Mouse (Mus musculus): ENCODE results near the gene Sorcs2.
A peak's percentile ranks its signal among the peaks of the same experiment; 100 is the strongest.
"Not testable (repeated sequence)": the region's sequence is repeated elsewhere in the genome, so short reads cannot be mapped to it uniquely, and the experiment has no call there.

The Sorcs2 gene

DNA sequence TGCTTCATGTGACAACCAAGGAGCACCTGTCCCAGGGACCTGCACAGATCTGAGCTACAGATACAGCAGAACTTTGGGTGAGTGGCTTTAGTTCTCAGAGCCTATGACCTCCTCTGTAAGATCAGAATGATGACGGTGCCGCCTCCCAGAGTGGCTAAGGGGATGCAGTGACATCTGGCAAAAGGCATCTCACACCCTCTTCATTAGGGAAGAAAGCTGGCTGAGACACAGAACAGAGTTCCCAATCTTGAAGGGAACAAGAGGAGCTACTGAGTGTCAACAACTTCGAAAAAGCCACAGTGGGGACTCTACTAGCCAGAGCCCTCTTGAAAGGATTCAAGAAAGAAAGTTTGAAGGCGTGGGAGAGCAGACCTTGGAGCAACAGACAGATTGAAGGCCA, 100.7 kb downstream of the Sorcs2 start:
- no peak for DNase-seq

DNA sequence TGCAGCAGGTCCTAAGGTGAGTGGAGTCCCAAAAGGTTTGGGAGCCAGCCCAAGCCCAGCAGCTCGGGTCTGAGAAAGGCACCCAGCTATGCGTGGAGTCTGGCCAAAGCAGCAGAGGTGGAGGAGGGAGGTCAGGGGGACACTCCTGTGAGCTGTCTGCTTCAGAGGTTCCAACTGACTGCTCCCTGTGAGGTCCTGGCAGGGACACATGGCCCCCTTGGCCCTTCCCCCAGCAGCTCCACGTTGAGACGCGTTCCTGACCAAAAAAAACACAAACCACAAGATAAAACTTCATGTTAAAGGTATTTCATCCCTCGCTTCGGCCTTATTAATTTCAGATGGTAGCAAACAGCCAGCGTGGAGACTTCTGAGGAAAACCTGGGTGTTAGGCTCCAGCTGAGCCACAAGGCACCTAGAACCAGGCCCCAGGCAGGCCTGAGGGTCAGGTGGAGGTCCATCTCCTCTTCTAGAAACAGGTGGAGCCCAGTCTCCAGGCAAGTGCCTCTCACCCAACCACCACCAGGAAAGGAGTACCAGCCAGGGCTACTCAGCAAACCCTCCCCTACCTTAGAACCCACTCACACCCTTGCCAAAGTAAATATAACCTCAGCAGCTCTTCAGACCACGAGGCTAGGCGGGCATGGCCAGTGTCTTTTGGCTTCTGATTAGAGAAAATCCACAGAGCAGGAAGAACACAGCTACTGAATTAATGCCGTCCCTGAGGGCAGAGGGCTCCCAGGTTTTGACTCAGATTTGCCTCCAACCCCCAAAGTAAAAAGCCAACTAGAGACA, 104.6 kb downstream of the Sorcs2 start:
- no peak for DNase-seq

DNA sequence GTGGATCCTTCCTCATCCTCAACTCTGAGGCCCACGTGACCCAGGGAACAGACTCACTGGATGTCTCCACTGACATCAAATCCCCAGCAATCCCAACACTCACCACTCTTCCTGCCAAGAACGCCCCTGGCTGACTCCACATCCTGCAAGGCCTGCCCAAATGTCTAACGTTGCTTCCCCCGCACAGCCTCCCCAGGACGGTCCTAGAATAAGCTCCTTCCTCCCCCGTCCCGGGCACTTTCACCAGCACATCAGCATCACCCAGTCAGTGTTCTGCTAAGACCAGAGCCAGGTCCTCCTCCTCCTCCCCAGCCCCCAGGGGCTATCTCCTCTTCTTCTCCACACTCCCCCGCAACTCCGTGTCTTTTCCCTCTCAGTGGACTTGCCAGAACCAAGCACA, 105.6 kb downstream of the Sorcs2 start:
- no peak for DNase-seq

DNA sequence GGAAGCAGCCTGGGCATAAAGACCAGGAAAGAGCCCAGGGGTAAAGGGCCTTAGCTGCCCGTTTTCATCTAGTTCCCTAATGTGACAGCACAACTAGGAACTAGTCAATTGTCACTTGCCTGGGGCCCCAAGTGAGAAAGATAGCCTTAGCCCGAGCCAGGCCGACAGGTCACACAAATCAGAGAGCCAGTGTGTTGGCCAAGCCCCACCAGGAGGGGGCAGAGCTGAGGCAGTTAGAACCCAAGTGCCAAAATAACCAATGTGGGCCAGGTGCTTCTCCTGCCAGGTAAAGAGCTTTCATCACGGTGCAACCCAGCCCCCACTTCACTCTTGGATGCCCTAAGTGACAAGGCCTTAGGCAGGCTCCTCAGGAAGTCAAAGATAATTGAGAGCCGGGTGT, 106.7 kb downstream of the Sorcs2 start:
- DNase-seq = peak; percentile 11 to 59

DNA sequence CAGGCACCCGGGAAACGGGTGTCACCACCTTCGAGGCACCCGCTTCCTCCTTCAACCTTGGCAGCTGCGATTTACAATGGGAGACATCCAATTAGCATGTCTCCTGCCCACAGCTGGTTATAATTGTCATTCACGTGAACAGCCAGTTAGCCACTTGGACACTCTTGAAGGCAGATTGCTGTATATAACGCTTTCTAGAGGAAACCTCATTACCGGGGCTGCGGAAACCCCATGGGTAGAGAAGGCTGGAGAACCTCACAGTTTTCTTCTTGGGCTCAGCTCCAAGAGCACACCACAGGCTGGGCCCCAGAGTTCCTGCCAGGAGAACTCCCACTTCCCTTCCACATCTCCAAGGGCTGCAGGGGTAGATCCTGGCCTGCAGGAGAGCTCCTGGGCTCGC, 112.5 kb downstream of the Sorcs2 start:
- DNase-seq = no peak

DNA sequence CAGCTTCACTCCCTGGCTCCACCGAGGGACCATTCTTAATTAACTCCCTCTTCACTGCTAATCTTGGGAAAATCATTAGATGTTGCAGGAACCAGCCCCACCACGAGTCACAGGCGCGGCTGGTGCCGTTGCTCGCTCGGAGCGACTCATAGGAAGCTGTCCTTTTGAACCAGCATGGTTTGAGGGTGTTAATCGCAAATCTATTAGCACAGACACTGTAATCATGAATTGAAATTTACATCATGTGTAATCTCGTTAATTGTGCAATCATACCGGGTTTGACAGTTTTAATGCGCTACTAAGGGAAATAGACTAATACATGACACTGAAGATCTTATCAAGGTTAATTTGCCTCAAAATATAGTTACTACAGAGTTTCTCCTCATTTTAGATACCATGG, 118.0 kb downstream of the Sorcs2 start:
- no peak for DNase-seq

DNA sequence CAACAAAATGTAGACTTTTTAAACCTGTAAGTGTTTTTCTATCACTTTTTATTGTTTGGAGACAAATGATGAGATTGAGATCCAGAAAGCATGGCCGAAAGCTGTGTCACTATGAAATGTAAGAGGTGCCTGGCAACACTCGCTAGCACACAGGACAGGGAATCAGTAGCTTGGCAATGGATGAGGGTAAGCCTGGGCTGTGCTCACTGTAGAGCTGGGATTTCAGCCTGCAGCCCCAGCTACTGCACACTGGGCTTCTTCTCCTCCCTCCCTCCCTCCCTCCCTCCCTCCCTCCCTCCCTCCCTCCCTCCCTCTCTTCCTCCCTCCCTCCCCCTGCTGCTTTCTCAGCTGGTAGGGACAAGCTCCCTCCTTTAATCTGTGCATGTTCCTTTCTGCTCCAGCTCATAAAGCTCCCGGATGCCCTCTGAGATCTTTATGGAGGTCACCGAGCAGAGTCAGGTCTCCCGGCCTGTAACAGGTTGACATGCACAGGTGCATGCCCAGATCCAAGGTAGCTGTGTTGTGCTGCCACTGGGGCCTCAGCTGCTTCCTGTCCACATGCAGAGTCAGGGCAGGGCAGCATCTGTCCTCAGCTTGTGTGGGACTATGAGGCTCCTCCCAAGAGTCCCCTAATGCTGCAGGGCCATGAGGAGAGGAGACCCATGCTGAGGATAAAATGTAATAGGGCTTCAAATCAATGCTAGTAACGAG, 123.1 kb downstream of the Sorcs2 start:
- no peak for DNase-seq

DNA sequence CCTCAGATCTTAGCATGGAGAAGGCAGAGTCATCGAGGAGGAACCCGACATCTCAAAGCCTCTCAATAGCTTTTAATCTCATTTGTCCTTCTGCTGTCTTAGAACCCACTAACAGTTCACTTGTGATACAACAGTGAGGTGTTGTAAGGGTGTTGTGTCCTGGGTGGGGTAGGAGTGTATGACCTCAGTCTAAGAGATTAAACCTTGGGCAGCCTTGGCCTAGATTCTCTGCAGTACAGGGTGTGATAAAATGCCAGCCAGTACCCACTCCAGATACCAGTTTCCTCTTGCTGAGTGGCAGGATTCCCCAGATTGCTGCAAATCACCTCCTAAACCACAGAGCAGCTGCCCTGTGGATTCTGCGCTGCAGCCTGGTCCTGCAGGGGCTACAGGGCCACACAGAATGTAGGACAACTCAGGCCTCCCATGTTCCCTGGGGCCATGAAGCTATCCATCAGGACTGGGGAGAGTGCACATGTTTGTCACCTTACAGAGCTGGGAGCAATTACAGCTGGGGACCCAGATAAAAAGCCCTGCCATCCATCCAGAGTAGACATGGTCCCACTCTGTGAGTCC, 130.7 kb downstream of the Sorcs2 start:
- DNase-seq = no peak

DNA sequence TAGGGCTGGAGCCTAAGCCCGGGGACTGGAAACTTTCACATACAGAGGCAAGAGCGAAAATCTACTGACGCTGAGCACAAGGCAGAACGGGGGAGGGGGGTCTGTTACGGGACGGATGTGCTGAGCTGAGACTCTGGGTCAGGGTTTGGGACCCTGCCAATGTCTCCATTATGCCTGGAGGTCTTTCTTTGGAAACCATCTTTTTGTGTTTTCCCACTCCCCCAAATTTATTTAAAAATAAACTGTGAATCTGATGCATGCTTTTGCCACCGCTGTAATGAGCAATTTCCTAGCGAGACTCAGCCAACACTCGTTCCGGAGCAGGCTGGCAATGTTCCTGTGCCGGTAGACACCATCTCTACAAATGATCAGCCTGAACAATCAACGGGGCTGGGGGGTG, 137.1 kb downstream of the Sorcs2 start:
- DNase-seq = no peak

DNA sequence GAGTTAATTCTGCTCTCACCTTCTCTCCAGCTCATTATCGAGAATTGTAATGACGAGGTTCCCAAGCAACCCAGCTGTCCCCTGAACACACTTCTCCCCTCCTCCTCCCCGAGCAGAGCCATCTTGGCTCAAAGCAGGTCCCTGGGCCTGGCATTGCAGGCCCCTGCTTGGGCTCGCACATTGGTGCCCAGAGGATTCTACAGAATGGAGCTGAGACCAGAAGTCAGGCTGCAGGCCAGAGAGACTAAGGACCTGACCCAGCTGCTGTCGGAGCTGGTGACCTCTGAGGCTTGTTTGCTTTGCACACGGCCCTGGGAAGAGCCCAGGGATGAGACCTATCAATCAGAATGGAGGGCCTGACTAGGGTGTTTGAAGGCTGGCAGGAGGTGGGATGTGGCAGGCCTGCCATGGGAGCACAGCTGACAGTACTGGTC, 138.2 kb downstream of the Sorcs2 start:
- DNase-seq = no peak

DNA sequence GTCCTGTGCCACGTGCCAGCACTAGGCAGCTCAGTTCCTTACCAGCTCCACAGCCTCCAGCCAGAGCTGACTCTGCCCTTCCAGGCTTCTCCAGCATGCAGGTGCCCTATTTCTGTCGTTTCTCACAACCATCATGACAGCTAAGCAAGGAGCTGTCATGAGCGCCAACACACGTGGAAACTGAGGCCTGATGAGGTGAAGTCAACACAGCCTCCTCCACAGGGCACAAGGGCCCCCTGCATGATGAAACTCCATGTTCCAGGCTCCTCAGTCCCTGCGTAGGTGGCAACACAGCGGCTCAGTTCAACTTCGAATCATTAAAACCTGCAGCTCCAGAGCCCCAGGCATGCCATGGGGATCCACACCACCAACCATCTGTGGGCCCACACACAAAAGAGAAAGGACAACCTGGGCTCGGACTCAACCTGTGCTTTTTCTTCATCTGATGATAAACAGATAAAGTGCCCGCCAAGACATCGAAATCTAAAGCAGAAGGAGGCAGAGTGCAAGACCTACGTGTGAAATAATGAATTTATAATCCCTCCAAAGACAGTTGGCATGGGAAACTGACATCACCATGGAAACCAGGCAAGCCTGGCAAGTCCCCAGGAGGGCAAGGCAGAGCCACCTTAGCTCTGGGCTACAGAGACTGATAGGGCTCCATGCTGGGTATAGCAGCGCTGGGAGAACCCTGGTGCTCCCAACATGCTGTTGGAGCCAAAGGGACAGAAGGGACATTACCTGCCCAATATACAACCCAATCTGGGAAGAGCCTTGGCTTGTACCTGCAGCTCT, 139.4 kb downstream of the Sorcs2 start:
- no peak for DNase-seq

DNA sequence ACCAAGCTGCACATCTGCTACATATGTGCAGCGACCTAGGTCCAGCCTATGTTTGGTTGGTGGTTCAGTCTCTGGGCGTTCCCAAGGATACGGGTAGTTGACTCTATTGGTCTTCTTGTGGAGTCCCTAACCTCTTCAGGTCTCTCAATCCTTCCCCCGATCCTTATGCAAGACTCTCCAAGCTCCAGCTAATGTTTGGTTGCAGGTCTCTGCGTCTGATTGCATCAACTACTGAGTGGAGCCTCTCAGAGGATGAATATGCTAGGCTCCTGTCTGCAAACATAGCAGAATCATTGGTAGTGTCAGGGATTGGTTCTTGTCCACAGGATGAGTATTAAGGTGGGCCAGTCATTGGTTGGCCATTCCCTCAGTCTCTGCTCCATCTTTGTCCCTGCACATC, 140.9 kb downstream of the Sorcs2 start:
- no peak for DNase-seq

DNA sequence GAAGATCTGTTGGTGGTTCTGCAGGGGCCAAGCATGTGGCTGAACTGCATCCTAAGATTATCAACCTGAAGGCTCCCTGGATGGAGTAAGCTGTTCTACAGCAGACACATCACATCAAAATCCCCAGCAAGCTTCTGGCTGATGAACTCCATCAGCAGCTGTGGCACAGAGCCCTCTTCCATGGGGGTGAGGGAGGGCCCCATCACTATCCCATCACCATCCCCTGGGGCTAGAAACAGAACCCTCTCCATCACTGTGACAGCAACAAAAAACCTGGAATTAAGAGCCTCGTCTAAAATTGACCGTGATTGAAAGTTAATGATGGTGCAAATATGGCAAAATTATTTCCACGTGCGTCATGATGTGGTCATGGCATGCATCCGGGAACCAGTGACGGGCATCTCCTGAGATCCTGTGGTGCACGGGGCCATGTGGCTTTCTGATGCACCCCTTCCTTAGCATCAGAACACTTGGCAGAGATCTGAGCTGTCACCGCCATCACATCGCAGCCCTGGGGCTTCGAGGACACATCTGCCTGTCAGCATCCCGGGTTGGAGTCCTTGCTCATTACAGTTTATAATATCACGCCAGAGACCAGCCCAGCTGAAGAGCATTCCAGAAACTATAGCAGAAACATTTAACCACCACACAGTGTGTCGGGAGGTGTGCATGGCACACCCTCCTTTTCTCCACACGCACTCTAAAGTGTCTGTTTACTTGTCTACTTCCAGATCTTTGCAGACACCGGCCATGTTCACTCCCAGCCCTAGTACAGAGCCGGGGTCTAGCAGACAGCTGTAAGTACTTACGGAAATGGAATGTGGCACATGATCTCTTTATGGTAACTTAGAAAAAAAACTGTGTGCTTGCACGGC, 143.1 kb downstream of the Sorcs2 start:
- DNase-seq = no peak

DNA sequence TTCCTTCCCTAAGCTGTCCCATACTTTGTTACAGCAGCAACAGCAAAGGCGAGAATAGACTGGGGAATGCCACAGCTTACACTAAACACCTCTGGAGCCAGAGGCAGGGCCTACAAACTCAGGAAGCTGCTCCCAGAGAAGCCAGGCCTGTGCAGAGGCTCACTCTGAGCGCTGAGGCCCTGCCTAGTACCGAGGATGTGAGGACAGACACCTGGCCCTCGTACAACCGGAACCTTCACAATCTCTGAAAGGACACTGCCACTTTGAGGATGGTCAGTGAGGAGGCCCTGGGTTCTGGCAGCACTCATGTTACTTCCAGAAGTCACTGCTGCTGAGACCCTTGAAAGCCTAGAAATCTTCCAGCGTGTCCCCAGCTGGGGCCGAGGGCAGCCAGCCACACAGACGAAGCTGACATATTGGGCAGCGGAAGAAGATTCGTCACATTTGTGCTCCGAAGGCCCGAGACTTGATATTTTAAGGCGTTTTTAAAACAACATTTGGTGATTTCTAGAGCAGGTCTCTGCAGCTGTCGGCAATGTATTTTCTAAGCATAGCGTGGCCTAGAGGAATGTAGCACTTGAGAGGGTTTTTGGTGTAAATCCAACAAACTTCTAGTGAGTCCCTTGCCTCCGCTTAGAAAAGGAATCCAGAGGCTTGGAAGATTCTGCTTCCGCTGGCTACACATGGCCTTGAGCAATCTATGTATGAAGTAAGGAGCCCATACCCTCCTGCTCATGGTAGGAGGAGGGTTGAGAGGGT, 145.0 kb downstream of the Sorcs2 start:
- DNase-seq = no peak

DNA sequence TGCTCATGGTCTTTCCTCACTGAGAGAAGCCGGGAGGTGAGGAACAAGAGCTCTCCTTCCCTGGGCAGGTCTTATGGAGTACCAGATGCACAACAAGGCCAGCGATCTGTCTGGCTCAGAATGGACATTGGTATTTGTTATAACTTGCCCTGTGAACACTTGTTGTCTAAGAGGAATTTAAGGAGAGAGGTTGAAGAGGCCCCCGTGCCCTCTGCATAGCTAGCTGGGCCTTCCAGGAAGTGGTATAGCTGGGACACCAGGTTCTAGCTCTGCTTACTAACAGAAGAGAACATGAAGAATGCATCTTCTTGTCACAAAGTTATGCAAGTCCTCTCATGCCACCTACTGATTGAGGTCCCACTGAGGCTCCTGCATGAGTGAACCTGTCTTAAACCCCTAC, 149.9 kb downstream of the Sorcs2 start:
- DNase-seq = no peak

DNA sequence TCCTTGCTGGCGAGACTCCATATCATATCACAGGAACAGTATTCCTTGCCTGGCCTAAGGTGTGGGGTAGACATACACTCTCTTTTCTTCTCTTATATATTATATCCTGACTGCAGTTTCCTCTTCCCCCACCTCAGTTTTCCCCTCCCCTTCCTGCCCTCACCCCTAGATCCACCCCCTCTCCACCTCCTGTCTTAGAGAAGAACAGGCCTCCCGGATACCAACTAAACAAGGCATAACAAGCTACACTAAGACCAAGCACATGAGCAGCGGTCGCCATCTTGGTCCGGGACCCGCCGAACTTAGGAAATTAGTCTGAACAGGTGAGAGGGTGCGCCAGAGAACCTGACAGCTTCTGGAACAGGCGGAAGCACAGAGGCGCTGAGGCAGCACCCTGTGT, 160.4 kb downstream of the Sorcs2 start:
- not testable (repeated sequence) for DNase-seq

DNA sequence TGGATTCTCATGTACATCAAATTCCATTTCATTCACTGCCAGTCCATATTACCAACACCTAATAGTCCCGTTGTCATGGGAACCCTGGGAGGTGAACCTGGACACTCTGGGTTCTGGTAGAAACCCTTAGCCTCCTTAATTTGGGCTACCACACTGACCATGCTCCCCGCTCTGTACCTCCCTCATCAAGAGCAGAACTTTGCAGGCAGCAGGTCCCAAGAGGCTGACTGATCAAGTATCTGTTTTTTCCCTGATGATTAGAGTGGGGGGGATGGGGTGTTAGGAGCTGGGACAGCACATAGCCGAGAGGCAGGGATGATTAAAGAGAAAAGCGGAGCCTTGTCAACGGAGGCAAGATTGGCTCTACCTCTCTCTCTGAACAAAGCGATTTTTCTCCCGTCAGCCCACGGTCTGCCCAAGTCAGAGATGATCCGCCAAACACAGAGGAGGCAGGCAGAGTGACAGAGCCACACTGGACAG, 167.6 kb downstream of the Sorcs2 start:
- no peak for DNase-seq

DNA sequence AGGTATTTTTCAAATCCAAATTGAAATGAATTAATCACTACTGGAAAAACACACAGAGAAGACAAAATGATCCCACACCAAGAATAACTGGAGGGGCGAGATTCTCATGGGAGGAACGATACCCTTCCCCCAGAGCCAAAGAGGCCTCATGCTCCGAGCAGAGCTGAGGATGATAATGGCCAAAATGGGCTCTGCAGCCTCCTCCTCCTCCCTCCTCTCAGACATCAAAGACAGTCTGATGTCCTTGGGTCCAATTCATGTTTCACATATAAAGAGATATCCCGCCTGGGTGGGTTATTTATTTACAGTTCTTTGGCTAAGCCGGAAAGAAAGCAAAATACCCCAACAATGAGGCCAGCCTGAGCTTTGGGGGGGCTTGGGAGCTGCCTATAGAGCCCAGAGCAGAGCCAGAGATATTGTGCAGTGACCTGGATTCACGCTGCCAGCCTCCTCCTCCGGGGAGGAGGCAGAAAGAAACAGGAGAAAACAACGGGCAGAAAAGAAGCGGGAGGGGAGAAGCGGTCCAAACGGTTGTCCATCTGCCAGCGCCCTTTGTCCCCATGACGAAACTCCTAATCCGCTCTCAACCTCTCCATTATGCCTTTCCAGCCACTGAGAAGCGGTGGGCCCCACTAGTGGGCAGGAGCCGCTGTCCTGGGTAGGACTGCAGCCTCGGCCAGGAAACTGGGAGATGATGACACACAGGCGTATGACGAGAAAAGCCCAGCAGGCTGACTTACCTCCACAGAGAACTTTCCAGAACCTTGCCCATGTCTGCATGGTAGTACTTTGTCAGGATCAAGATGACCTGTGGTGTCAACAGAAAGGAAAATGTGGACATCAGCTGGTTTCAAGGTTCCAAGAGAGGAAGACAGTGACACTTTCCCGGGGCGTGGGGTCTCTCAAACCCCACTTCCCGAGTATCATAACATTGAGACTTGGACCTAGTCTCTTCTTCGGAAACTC, 169.3 kb downstream of the Sorcs2 start:
- DNase-seq = no peak

DNA sequence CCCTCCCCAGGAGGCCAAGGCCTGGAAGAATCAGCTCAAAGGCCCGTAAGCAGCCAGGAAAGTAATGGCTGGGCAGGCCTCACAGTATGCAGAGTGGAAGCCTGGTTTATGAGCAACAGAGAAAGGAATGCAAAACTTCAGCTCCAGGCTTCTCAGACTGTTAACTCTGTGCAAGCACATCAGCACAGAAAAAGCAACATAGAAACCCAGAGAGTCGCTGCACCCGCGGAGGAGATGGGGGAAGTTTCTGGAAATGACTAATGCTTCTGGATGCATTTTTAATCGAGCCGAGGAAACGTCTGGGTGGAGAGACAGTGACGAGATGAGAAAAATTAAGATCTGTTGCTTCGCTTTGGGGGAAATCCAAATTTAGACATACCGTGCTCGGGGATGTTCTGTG, 171.6 kb downstream of the Sorcs2 start:
- no peak for DNase-seq

DNA sequence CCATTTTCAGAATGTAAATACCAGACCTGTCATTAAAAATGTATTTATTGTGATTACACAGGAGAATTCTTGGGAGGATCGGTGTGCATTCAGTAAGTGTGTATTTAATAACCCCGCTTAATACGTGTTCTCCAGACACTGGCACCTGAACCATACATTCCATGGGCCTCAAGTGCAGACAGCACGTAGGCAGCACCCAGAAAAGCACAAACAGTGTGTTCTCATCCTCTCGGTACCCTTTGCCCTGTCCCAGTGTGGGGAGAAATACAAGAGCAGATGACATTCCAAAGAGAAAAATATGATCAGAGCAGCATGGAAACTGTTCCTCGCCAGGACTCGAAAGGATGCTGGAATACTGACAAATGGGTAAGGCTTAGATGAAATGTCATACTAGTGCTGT, 172.1 kb downstream of the Sorcs2 start:
- no peak for DNase-seq
